Mouse (Mus musculus) spleen, adult 18-20 months (tissue): ENCODE results near the gene Nfkbiz.

Source experiments
- DNase-seq, 2 experiments: peaks; one replicate each; pipeline ENCODE4 v3.0.0; 2022; ENCODE audit warnings: mixed read lengths in 2 of 2

Nfkbiz gene

DNA sequence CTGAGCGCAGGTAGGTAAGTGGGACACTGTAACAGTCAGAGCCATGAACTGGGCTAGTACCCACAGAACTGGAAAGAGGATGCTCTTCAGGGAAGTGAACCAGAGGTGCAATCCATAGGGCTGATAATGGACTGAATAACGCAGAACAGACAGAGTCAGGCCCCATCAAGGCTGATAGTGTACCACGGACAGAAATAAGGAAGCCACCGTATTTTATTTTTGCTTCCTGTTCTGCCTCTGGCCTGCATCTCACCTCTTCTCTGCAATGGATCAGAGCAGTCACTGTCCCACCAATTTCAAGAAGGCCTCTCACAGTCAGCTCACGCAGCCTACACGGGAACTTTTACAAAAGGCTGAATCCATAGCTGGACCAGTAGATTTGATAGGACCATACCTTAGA, 6.7 kb downstream of the Nfkbiz start:
- no peak for DNase-seq

DNA sequence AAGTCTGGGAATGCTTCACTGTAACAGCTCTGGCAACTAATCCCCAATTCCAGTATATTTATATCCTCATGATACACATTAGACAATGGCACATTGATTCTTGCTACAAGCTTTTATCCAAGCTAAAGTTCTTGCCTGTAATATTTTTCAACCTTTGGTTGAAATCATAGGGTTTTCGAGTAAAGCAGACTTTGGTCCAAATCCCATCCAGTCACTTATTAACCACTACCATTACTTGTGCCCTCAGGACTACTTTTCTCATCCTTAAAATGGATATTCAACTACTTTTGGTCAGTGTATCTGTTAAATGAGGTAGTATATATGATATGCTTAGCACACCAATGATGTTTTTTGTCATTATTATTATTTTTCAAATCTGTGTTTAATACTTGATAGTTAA, 7.2 kb downstream of the Nfkbiz start:
- DNase-seq, result no peak

DNA sequence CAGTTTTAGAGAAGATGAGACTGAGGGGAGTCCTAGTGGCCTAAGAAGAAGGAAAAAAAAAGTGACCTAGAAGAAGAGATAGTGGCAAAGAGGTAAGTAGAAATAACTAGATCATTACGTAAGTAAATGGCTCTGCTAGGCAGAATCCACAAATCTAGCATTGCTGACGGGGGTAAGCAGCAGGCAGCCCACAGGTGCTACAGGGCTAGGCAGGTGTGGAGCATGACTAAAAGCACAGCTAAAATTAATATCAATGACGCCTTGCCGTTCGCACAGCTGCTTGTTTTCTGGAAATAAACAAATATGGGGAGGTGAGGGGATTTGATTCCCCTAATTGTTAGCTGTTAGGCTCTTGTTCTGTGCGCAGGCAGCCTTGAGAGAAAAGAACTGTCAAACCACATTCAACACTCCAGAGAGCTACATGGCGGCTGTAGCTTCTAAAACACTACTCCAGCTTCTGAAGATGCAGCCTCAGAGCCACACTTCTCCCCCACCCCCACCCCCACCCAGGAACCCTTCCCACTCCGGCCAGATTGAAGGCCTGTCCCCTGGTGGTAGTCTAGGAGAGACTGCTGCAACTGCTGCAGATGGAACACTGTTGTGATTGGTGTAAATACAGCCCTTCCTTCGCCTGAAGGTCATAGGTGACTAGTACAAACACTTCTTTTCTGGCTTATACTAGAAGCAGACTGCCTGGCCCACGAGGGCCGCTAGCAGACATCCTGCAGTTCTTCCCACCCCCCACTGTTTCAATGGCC, 15.1 kb downstream of the Nfkbiz start:
- no peak for DNase-seq

DNA sequence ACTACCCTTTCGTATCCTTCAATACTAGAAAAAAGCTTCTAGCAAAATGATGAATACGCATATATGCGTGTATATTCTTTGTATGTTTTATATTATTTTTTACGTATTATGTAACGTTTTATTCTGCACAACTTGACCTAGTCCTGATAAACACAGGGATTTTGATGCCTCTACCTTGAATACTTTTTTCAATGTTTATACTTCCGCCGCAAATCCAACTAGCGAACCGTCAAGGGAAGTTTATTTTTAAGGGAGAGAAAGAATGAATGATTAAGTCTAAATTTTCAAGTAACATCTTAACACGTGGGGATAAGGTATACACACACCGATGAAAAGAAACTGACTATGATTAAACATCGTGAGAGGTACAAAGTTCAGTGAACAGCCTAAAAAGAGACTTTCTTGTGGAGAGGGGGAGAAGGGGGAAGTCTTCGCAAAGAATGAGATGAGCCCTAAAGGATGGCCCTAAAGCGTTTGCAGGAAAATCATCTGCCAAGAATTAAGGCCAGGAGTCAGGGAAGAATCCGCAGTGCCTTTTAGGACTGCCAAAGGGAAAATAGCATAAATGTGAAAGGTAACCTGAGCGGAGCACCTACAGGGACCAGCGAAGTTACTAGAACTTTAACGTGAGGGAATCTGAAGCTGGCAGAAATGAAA, 15.8 kb downstream of the Nfkbiz start:
- no peak for DNase-seq

DNA sequence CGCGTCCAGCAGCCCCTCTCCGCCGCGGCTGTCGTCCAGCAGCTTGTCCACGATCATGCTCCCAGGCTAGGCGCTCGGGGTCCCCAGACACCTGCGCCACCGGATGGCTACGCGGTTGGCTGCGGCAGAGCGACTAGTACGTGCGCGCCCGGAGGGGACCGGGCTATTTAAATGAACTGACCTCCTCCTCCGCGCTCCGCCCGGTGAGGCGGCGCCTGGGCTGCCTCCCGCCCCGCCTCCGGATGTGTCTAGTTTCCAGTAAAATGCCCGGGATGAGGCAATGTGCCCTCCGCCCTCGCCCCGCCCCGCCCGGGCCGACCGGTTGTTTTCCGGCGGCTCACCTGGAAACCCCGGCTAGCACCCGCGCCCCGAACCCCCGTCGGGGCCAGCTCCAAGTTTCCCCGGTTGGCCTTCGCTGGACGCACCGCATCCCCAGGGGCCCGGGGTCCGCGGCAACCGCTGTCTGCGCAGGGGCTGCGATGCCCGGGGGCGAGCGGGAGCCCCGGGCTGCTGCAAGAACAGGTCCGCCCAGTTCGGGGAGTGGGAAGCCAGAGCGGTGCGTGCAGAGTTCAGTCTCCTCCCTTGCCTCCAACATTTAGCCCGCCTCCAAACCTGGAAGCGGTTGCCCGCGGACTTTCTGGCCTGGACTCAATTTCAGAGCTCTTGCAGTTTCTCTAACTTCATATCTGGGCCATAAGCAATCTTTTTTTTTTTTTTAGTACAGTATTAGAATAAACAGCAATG, 16.5 kb downstream of the Nfkbiz start:
- DNase-seq, result peak; percentile 91 to 92

DNA sequence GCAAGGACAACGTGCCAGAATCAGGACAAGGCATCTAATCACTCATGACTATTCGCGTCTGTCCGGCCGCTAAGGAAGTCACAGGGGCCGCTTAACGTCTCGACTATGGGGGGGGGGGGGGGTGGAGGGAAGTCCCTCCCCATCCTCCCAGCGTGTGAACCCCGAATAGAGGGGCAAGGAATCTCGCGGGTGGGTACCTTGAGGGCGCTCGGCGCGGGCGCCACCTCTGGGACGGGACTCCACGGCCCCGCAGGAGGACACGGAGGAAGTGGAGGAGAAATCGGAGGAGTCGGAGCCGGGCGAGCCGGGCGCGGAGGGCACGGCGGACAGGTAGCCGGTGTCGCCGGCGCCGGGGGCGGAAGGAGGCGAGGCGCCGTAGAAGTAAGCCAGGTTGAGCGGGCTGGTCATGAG, 17.1 kb downstream of the Nfkbiz start:
- DNase-seq, result no peak

DNA sequence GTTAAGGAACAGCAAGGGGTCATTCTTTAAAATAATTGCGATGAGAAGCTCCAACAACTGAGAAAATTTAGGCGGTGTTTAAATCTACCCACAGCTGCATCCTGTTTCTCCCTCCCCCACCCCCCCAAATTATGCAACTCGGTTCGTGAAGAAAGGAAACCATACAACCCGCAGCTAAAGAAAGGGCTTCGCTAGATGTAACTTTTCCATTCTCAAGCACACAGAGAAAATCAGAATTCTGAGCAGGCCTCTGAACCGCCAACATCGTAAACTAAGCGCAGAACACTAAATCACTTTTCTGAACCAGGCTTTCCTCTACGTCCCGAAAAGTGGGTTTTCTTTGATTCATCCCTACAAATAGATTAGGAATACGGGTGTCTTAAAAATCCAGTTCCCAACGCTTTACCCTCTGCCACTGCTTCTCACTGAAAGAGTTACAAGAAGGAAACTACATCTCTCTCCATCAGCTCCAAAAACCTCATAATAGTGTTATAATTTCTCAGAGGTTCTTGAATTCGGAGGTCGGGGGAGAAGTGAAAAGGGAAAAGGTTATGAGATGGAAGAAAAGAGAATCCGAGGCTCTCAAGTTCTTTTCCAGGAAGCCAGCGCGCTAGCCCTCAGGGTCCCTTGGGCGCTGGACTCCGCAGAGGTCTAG, 17.7 kb downstream of the Nfkbiz start:
- peak; percentile 20 to 23 for DNase-seq

DNA sequence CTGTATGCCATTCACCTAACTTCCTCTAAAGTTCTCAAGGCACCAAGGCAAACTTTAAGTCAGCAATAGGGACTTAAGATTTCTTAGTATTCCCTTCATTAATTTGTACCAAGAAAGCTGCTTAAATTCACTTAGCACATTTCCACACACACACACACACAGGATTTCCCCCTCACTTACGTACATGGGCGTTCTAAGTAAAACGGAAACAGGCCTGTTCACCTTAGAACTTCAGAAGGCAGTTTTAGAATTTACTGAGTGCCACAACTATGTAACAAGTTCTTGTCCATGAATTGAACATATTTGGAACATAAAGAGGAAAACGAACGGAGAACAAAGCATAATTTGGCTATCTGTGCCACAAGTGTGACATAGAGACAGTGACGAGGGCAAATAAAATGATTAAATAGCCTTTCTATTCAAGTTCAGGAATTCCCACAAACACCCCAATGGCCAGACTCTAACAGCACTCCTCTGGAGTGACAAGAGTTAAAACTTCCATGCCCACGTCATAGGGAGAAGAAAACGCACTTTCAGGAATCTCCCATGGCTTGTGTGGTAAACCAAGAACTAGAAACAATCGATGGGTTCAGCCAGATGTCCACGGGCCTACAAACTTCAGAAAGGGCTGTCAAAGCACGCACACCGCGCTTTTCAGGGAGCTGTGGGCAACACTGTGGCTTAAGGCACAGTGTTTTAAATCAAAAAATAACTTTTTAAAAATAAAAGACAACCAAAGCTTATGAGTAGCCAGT, 18.4 kb downstream of the Nfkbiz start:
- DNase-seq, result peak in 1 of 2 experiments; percentile 22

DNA sequence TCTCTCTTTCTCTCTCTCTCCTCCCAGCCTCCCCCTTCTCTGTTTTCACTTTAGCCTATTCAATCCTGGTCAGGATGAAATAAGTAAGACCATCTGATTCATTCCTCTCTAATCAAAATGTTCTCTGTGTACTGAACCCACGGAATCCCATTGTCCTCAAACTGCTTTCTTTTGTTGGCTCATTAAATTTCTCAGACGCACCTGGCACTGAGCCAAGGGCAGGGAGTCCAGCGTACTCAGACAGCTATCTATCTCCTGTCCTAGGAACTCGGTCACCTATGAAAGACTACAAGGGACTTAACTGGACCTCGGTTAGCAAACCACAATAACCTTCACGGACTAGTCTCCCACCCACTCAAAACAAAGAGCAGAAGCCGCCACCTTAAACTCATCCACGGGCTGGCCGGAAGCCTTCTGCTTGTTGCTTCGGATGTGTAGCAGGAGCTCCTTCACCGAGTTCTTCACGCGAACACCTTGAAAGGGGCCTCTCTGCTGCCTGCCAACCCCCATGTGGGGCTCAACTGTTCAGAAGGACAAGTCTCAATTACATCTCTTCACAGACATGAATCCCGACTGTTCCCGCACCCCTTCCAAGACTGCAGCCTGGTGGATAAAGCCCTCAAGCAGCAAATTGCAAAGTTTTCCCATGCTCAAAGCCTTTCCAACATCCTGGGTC, 19.4 kb downstream of the Nfkbiz start:
- DNase-seq, result peak in 1 of 2 experiments; percentile 23

DNA sequence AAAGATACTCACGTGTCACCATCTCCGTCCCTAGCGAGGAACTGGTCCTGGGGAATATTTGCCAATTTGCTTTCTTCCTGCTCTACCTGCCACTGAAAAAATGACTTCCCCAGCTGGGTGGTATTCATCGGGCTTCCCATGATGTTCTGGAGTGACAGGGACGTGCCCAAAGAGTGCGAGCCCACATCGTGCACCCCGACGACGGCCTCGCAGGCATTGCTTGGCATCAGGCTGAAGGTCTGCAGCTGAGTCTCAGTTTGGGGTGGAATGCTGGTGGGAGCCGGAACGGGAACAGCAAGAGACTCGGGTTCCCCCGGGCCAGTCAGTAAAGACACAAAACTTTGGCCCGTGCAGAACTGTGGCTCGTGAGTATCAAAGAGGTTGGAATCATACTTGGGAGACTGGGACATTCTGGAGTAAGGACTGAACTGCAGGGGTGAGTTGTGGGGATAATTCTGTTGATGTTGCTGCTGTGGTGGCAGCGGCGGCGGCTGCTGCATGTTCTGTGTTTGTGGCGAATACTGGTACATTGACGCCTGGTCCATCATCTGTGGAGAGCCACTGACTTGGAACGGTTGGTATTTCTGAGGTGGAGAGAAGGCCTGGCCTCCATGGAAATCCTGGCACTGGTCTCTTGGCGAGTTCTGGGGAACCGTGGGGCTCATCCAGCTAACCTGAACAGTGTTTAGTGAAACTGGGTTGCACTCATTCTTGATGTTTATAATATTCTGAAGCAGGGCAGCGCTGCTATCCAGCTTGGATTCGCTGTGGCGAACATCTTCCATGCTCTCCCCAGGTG, 20.8 kb downstream of the Nfkbiz start:
- no peak for DNase-seq

DNA sequence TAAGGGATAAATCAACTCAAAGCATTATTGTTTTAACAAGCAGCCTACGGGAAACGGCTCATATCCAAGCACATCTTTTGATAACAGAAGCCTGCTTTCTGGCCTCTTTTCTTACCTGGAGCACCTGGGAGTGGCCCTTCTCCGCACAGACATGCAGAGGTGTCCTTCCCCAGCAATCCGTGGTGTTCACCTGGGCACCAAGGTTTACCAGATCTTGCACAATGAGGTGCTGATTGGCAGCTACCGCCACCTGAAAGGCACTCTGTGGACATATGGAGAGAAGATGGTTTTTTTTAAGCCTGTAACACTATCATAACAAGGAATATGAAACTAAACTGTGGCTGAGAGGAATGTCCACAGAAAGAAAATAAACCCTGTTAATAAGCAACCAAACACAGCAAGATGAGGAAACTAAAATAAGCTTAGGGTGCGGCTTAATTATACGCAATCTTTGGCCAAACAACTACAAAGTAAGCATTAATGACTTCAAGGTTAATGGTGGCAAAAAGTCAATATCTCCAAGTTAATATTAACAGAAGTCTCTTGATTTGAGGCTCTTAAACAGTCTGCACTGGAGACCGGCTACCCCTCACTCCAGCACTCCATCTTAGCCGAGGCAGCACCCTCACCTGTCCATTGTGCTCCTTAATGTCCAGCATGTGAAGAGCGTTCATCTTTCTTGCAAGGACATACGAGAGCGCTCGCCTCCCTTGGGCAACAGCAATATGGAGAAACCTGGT, 22.3 kb downstream of the Nfkbiz start:
- DNase-seq, result no peak

DNA sequence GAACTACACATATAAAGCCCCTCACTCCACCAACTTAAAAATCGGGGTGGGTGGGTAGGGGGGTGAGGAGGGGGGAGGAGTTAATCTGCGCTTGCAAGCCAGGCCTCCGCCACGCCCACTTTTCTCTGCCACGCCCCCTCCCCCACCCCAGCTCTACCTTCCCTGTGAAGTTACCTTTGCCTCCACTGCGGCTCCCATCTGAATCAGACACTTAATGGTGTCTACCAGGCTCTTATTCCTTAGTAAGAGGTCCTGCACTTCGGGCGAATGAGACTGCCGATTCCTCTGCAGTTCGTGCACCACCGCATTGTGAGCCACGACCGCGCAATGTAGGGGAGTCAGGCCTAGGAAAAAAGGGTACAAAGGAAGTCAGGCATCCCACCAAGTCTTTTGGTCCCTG, 23.2 kb downstream of the Nfkbiz start:
- no peak for DNase-seq

DNA sequence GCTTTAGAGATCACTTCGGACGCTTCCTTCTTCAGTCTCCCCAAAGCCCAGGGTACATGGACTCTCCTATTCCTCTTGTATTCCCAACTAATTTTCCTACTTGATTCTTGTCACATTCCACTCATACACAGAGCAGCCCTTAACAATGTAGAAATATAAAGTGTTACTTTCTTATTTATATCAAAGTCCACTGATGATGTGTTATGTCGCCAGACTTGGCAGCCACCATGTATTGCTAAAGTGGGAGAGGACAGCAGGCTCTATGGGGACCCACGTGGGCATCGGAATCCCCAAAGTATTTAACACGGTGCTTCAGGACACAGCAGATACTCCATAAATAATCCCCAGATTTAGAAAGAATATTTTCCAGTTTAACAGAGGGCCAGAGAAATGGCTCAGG, 24.0 kb downstream of the Nfkbiz start:
- no peak for DNase-seq

DNA sequence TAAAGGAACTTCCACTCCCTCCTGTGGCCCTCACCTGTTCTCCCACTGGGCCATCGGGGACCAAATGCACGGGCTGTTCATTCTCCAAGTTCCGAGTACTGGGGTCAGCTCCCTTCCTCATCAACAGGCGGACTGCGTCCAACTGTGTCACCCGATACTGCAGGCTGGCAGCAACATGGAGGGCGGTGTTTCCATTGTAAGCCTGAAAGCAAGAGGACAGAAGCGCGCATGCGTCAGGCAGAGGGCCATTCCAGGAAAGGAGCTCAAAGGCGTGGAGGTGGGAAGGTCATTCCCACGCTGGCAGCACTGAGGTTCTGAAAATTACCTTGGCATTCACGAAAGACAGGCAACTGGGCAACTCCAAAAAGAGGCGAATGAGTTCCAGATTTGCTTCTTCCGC, 24.8 kb downstream of the Nfkbiz start:
- no peak for DNase-seq

DNA sequence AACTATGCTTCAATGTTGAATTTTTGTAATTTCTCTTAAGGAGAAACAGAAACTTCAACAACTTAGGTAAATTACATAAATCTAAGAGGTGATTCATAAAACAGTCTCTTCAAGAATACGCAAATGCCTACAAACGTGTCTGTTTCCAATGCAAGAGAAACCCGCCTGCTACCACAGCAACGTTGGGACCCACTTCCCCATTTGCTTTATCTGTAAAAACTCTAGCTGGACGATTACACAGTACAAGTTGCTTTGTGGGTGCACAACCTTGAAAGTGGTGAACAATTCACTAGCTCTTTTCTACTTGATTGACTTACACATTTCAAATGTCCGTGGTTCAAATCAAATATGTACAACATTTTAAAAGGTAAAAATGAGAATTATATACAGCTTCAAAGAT, 26.9 kb downstream of the Nfkbiz start:
- DNase-seq, result no peak

DNA sequence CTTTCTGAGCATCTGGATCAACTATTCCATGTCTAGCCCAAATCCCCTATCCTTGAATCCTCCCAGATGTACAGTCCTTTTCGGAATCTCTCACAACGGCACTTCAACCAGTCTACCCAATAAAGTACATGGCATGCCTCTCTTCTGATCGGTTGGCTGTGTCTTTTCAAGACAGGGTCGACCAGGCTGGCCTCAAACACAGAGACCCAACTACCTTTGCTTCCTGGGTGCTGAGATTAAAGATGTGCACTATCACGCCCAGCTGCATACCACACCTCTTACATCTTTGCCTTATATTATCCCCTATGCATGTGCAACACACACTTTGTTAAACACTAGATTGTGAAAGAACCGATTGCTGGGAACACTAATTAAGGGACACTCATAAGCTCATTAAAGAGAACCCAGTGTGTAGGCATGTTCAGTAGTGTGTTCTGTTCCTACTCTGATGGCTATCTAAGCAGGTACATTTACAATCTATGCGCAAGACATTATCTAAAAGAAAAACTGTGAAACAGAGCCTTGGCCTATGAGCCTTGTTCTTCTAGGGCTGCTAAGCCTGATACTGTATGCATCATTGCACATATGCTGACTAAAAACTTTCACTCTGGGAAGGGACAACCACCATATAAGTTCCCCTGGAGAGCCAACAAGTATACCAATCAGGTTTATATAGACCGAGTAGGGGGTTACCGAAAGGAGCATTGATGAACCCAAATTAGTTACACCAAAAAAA, 28.8 kb downstream of the Nfkbiz start:
- DNase-seq, result no peak

DNA sequence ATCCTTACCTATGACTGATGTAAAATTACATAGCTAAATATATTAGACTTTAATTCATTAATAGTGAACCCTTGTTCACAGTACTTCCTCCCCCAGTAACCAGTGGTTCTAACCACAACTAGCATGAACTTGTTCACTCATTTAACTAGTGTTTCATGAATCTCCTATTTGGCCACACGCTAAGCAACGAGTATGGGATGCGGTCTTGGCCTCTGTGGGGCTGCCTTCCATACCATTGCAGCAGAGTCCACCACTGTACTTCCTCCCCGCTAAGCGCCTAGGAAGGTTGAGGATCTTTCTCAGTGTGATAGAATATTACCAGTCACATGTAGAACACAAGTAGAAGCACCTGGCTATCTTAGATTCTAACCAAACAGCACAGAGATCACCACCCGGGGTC, 29.4 kb downstream of the Nfkbiz start:
- no peak for DNase-seq

DNA sequence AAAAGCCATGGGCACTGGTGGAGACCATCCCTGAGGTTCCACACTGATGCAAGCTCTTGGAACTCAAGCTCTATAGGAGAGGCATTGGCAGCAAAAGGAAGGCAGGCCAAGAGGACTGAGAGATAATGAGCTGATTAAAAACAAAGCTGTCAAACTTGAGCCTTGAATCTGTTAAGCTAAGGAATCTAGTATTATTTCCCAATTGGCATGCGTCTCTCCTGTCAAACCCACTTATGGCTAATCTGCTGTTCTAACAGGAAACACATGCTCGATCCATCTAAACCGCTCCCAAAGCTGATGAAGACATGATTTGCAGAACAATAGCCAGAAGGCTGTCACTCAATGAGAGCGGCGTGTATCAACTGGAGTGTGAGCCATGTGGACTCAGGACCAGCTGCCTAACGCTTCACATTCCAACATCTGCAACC, 31.2 kb downstream of the Nfkbiz start:
- no peak for DNase-seq

DNA sequence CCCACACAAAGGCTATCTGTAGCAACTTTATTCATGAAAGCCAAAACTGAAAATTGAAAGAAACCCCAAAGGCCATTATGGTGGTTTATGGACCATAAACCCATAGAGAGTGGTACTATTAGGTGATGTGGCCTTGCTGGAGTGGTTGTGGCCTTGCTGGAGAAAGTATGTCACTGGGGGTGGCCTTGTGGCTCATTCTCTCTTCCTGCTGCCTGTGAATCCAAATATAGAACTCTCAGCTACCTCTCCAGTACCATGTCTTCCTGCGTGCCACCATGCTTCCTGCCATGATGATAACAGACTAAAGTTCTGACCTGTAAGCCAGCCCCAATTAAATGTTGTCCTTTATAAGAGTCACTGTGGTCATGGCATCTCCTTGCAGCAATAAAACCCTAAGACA, 33.9 kb downstream of the Nfkbiz start:
- no peak for DNase-seq

DNA sequence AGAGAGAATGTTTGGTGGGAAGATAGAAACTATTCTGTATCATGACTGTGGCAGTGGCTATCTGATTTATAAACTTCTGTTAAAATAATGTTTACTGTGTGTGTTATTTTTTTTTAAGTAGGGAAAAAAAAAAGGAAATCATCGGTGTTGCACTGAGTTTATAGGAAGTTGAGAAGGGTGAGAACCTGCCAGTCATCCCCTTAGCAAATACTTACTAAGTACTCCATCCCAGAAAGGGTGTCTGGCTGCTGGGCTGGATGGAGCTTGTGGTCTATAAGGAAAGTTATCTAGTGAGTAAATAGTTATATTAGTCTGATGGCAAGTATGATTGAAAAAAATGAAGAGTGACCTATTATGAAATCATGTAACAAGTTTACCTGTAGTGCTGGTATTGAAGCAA, 37.1 kb downstream of the Nfkbiz start:
- no peak for DNase-seq
